Comparison of ENCODE assay signal across 8 mouse cellular contexts in the genomic region with DNA sequence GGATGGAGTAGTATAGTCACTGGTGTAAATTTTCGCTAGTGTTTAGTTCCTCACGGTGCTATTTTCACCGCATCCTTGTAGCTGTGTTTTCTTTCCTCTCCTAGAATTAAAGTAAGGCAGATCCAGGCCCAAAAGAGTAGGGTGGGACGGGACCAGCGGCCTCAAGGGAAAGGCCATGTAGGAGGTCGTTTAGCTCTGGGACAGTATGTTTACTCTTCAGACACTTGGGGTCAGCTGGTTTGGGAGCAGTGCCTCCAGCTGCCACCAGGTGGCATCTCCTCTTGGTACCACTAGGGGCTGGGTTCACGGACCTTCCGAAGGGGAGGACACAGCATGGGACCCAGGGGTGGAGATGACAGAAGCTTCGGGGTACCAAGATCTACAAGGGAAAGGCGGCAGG. TPM values are rescaled to one million over a fixed set of nuclear protein-coding genes. Genes with fewer than 3 reads are reported as not detected.
DNase-seq lines count a peak whose midpoint lies in the region; ATAC-seq and TF ChIP-seq lines count a peak whose summit lies in the region.

No protein-coding gene starts in this region.

- peak; percentile 91 for DNase-seq in MN1 (ENCODE audit: low spot score)
- peak; percentile 88 for DNase-seq in cerebellum, adult 9-10 months
- DNase-seq in hindbrain, embryonic 10.5 days (ENCODE audit: low spot score), result peak; percentile 86
- DNase-seq in layer of hippocampus, adult 9-11 months, result peak; percentile 80
- DNase-seq in lung, postnatal 0 days (ENCODE audit: low spot score), result peak; percentile 89
- peak; percentile 74 for DNase-seq in ovary, postnatal 14 days (ENCODE audit: low spot score)
- DNase-seq in thymus, postnatal 14 days, result peak; percentile 83

- no peaks in the 10 kb centered on the region for H3K9me3 ChIP-seq in hindbrain, embryonic 10.5 days
- no peaks in the 10 kb centered on the region for H3K9me3 ChIP-seq in lung, postnatal 0 days (ENCODE audit: low read length)

- 3% methylated on average over 10 of the region's 10 CpGs for WGBS in hindbrain, embryonic 10.5 days
- WGBS in lung, postnatal 0 days, result 0% methylated on average over 10 of the region's 10 CpGs

- H3K9ac ChIP-seq in lung, postnatal 0 days (replicated peaks; ENCODE audit: low read depth), result peak overlapping the region; percentile 75

- H3K4me2 ChIP-seq in lung, postnatal 0 days (replicated peaks; ENCODE audit: low read depth, low read length), result peak overlapping the region; percentile 78

- H3K4me1 ChIP-seq in hindbrain, embryonic 10.5 days (replicated peaks), result peaks cover 40% of the 10 kb centered on the region
- H3K4me1 ChIP-seq in lung, postnatal 0 days (ENCODE audit: insufficient read depth, low read depth, low read length), result peaks cover 20% of the 10 kb centered on the region

- peak overlapping the region; percentile 94 for H3K27ac ChIP-seq in hindbrain, embryonic 10.5 days
- peak overlapping the region; percentile 95 for H3K27ac ChIP-seq in lung, postnatal 0 days (ENCODE audit: low read length)

- no peaks in the 10 kb centered on the region for H3K27me3 ChIP-seq in hindbrain, embryonic 10.5 days (ENCODE audit: insufficient read depth, poor library complexity, severe bottlenecking)
- no peaks in the 10 kb centered on the region for H3K27me3 ChIP-seq in lung, postnatal 0 days (replicated peaks; ENCODE audit: insufficient read depth, low read length)

- TF ChIP-seq CTCF in lung, postnatal 0 days (IDR thresholded peaks at IDR 0.05), result peak; percentile 98

- H3K4me3 ChIP-seq in hindbrain, embryonic 10.5 days, result peak overlapping the region; percentile 75
- peak overlapping the region; percentile 84 for H3K4me3 ChIP-seq in lung, postnatal 0 days (ENCODE audit: low read depth, low read length)

- H3K36me3 ChIP-seq in hindbrain, embryonic 10.5 days, result peaks cover 67% of the 10 kb centered on the region
- no peaks in the 10 kb centered on the region; the same call in 1 of the 2 replicates for H3K36me3 ChIP-seq in lung, postnatal 0 days (ENCODE audit: insufficient read depth, low read length)

- peak; percentile 41; the same call in 1 of the 2 replicates for ATAC-seq in frontal cortex, adult (ENCODE audit: low TSS enrichment)
- peak; percentile 74 for ATAC-seq in lung, postnatal 0 days

- TF ChIP-seq EP300 in lung, postnatal 0 days (IDR thresholded peaks at IDR 0.05), result peak; percentile 48; the same call in 1 of the 2 replicates

RNA-seq across cellular contexts. Expression of gene Cldn15, which starts 3.9 kb away (rescaled TPM):
- polyA plus RNA-seq in hindbrain, embryonic 10.5 days (2016; fragmentation: Nextera tagmentation; extraction: Ambion mirVana), result 0.09 and 0.38 TPM in 2 replicates
- polyA plus RNA-seq in lung, postnatal 0 days (2015; fragmentation: Nextera tagmentation; extraction: Ambion mirVana), result 10.5 and 11.9 TPM in 2 replicates

RNA-seq across cellular contexts. Expression of gene Fis1, which starts 9.4 kb away (rescaled TPM):
- polyA plus RNA-seq in hindbrain, embryonic 10.5 days (2016; fragmentation: Nextera tagmentation; extraction: Ambion mirVana), result 294 and 365 TPM in 2 replicates
- 318 and 358 TPM in 2 replicates for polyA plus RNA-seq in lung, postnatal 0 days (2015; fragmentation: Nextera tagmentation; extraction: Ambion mirVana)

RNA-seq across cellular contexts. Expression of gene Plod3, which starts 24.3 kb away (rescaled TPM):
- polyA plus RNA-seq in hindbrain, embryonic 10.5 days (2016; fragmentation: Nextera tagmentation; extraction: Ambion mirVana), result 40.6 and 43.3 TPM in 2 replicates
- polyA plus RNA-seq in lung, postnatal 0 days (2015; fragmentation: Nextera tagmentation; extraction: Ambion mirVana), result 38.3 and 41.7 TPM in 2 replicates

RNA-seq across cellular contexts. Expression of gene Znhit1, which starts 25.3 kb away (rescaled TPM):
- polyA plus RNA-seq in hindbrain, embryonic 10.5 days (2016; fragmentation: Nextera tagmentation; extraction: Ambion mirVana), result 108 and 113 TPM in 2 replicates
- polyA plus RNA-seq in lung, postnatal 0 days (2015; fragmentation: Nextera tagmentation; extraction: Ambion mirVana), result 80.8 and 83.9 TPM in 2 replicates

RNA-seq across cellular contexts. Expression of gene Ift22, which starts 54.6 kb away (rescaled TPM):
- 106 and 124 TPM in 2 replicates for polyA plus RNA-seq in hindbrain, embryonic 10.5 days (2016; fragmentation: Nextera tagmentation; extraction: Ambion mirVana)
- polyA plus RNA-seq in lung, postnatal 0 days (2015; fragmentation: Nextera tagmentation; extraction: Ambion mirVana), result 41.9 and 53.5 TPM in 2 replicates

Comparison
In these comparisons a context has a peak if more than half of its experiments do, and no peak if none do; other contexts are left out.
1. Peak in every context shown above with its lines: DNase-seq, ATAC-seq, H3K4me3 ChIP-seq and H3K27ac ChIP-seq.